Mouse (Mus musculus): ENCODE data around the gene Tfap2b.

The Tfap2b gene

GRCm38 (mm10) chr1:19232743-19233142, 24.0 kb downstream of the Tfap2b start:
- in situ Hi-C loops (cut with MboI), result no loop called here

- in situ Hi-C loops (cut with MboI), result no loop called here
Observed at GRCm38 (mm10) chr1:19233857-19234256, 25.1 kb downstream of the Tfap2b start.

GRCm38 (mm10) chr1:19234432-19235205, 25.9 kb downstream of the Tfap2b start:
- in situ Hi-C loops (cut with MboI), result no loop called here

GRCm38 (mm10) chr1:19236051-19236450, 27.3 kb downstream of the Tfap2b start:
- in situ Hi-C loops (cut with MboI), result no loop called here

- in situ Hi-C loops (cut with MboI), result no loop called here
Observed at GRCm38 (mm10) chr1:19236591-19236990, 27.9 kb downstream of the Tfap2b start.

- in situ Hi-C loops (cut with MboI), result no loop called here
Observed at GRCm38 (mm10) chr1:19237061-19237460, 28.3 kb downstream of the Tfap2b start.

- in situ Hi-C loops (cut with MboI), result no loop called here
Observed at GRCm38 (mm10) chr1:19237721-19238410, 29.2 kb downstream of the Tfap2b start.

- in situ Hi-C loops (cut with MboI), result no loop called here
Observed at GRCm38 (mm10) chr1:19240054-19240453, 31.3 kb downstream of the Tfap2b start.

- in situ Hi-C loops (cut with MboI), result no loop called here
Observed at GRCm38 (mm10) chr1:19241316-19241715, 32.6 kb downstream of the Tfap2b start.

GRCm38 (mm10) chr1:19242021-19242420, 33.3 kb downstream of the Tfap2b start:
- in situ Hi-C loops (cut with MboI), result no loop called here

GRCm38 (mm10) chr1:19245032-19245431, 36.3 kb downstream of the Tfap2b start:
- in situ Hi-C loops (cut with MboI), result no loop called here

GRCm38 (mm10) chr1:19251286-19251685, 42.6 kb downstream of the Tfap2b start:
- in situ Hi-C loops (cut with MboI), result no loop called here

GRCm38 (mm10) chr1:19269596-19269995, 60.9 kb downstream of the Tfap2b start:
- in situ Hi-C loops (cut with MboI), result no loop called here
